Mouse (Mus musculus) embryo, embryonic 10.5 days (tissue): ENCODE measurements around the gene Tmem238l.

Experiments
- DNase-seq: peaks from one replicate; pipeline ENCODE4 v3.0.0-alpha.2; 2015; ENCODE audit warnings: low spot score

The Tmem238l gene

DNA sequence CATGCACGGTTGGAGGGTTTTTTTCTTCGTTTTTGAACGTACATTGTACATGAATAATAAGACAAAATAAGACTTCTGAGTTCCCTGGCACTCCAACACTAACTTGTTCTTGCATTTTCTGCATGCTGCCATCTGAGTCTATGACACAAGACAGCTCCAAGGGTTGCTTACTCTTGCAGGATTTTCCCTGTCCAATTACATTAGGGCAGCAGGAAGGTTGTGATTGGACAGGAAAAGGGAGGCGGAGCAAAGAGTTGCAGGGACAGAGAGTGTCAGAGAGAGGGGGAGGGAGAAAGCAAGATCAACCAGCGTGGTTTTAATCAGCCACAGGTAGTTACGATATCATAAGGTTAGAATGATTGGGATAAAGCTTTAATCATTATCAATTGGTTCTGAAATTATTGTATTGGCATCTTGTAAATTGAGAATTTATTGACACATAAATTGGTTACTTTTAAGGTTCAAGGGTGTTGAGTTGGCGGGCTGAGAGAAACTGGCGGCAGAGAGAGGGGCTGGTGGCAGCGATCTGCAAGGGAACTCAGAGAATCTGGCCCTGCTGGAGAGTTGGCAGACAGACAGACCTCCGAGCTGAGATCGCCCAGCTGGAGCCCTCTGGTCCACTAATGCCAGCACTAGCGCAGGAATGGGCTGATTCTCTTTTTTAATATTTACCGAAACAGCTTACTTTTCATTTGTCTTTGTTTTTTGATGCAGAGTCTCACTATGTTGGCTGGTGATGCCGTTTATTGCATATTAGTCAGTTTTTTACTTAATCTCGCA is 25.1 kb downstream of the Tmem238l start:
- no peak for DNase-seq

DNA sequence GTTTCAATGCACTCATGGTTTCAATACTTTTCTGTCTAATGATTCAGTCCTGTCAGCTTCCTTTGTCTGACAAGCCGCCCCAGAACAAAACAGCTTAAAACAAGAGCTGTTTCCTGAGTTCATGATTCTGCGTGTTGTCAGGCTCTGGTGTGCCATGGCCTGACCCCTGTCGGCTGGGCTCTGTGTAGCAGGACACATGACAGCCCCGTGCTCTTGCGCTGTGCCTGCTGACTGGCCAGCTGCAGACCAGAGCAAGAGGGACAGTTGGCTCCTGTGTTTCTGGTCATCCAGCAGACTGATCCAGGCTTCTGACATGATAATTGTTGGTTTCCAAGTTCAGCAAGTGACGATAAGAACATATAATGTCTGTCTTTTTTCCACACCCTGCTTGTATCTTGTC is 26.4 kb downstream of the Tmem238l start:
- peak; percentile 62 for DNase-seq

DNA sequence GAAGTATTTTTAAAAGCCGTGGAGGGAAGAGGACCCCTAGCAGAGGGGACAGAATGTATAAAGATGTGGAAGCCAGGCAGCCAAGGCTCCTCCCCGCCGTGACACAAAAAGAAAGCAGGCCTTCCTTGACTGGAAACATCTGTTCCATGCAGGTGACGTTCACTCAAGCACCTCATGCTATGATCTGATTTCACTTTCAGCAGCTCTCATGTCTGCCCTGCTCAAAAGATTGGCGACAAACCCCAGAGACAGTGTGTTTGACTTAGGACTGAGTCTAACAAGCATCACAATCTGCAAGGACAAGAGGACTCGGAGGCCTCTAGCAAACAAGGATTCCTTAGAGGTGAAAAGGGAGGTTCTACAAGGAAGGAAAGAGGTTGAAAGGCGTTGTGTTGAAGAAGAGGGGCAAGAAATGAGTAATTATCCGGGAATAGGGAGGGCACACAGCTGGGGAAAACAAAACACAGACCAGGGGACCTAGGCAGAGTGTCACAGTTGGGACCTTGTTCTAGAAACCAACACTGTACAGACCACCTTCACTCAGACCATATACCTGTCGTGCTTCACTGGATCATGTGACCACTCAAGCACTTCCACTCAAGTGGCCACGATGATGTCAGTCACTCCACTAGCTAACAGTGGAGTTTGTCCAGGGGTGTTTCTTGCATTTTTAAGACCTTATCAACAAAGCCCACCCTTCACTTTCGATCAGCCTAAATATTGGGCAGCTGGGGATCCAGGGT is 27.2 kb downstream of the Tmem238l start:
- DNase-seq: peak; percentile 33

DNA sequence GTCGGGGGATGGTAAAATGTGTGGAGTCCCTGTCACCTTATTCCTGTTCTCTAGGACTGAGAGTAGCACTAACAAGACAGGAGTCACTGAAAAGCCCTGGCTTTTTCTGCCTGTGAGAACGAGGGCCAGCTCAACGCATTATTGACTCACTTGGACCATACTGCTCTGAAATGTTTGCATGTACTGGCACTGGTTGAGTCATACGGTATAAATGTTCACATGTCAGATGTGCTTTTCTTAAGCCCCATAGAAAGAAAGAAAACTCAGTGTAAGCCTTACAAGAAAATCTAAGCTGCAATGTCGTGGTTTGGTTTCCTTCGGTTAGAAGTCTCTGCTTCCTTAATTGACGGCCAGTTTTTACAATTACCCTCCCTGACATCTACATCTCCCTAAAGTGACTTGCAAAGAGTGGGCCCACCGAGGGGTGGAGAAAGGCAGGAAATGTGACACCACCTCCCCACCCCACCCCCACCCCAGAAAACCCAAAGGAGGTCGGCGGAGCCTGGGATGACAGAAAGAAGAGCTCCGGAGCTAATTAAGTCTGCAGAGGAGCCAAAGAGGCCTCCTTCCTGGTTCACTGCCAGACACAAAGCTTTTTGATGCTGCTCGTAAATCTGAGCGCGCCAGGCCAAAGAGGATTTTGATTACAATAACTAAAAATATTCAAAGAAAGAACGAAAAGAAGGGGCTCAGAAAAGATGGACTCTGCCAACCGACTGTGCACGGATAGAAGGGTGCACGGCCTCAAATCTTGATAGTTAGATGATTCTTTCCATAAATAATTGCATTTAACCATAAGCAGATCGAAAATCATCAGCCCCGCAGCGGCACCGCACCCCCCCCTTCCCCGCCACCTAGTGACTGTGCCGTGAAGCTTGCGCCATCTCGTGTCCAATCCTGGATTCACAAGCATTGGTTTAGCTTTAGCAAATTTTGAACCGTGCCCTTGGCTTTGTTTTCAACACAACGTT is 28.0 kb downstream of the Tmem238l start:
- DNase-seq: peak; percentile 91

DNA sequence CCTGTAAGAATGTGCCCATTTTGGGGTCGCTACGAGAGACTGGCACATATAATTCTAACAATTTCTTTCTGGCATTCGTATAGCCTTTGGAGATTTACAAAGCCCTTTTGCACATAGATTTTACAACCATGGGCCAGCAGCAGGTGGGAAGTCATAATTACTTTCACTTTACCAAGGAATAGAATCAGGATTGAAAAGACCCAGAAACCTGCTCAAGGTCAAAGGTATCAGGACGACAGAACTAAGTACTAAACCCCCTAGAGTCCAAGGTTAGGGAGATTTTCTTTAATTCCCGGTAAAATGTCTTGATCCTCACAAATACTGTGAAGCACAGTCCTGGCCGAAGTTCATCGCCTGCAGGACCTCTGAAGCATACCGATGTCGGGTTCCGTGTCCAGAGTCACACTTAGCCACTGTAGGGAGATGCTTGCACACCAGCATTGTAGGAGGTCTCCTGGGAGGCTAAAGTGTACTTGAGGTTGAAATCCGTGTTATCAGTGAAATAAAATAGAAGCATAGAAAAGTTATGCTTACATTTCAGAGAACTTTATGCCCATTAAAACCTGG is 28.8 kb downstream of the Tmem238l start:
- DNase-seq: no peak

DNA sequence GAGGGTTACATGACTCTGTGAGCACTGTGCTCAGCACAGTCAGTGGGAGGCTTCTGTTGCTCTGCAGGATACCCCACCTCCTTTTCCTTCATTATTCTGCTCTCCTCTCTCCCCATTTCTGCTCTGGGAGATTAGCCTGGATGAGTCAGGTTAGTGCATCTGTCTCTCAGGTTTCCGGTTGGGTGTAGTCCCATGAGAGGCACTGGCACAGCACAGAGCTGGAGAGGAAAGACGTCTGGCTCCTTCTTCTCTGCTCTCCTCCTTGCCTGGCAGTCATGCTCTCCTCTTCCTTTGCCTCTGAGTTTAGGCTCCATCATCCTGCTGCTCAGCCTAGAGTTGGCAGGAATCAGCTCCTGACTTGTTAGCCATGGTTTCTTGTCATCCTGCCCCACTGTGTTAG is 35.7 kb downstream of the Tmem238l start:
- no peak for DNase-seq

DNA sequence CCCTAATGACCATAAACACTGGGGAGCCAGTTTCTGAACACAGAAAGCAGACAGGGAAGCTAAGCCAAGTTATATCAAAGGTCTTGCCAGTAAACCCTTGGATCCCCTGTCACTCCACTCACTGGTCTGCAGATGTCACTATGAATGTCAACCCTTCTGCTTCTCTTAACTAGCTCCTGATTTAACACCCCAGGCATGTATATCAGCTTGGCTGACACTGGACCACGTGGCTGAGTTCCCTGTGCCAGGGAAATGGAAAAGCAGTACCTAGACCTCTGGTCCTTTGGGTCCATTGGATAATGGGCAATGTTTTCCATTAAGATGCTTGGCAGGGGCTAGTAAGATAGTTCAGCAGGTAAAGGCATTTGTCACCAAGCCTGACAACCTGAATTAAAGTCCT is 37.2 kb downstream of the Tmem238l start:
- DNase-seq: no peak

DNA sequence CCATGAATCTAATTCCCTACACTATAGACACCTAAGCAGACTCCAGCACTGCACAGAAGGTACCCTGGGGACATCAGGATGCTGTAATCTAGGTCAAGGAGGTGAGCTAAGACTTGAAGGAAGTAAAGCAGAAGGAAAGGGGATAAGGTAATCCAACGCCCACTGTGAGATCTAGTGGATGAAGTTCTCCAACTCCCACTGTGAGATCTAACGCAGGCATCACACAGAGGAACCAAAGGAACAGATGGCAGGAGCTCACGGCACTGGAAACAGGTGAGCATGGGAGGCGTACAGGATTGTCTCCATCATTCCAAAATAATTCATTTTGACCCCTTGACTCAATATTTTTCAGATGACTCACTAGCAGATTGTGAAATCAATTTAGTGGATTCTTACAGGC is 40.0 kb downstream of the Tmem238l start:
- DNase-seq: no peak

DNA sequence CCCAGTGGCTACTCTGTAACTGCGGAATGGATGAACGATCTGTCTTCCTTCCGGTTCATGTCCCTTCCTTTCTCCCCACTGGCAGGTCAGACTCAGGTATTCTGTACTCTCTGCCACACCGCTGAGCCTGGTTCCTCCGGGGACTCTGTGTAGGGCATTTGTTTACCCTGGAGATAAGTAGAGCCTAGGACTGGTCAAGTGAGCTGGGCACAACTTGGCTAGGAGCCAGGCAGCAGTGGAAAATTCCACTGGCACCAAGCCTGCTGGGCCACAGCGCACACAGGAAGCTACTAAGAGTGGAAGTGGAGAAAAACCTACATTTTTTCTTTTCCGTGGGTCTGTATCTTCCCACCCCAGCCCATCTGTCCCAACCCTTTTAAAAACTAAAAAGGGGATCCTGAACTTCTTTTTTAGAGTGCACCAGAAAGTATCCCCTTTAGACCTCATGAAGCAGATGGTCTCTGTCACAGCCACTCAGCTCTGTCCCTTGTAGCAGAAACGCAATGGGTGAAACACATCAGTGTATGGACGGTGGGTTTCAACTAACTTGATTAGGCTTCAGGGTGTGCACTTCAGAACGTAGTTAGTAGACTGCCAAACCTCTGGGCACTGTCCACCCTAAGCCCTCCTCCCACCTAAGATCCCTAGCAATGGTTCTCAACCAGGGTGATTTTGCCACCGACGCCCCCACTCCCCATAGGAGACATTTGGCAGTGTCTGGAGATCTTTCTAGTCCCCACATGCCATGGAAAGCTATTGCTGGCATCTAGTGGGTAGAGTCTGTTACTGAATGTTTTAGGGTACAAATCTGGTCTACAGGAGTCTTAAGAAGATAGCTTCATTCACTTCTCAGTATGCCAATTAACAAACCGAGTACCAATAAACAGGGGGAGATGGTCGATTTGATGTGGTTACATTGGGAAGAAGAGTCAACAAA is 42.3 kb downstream of the Tmem238l start:
- no peak for DNase-seq

DNA sequence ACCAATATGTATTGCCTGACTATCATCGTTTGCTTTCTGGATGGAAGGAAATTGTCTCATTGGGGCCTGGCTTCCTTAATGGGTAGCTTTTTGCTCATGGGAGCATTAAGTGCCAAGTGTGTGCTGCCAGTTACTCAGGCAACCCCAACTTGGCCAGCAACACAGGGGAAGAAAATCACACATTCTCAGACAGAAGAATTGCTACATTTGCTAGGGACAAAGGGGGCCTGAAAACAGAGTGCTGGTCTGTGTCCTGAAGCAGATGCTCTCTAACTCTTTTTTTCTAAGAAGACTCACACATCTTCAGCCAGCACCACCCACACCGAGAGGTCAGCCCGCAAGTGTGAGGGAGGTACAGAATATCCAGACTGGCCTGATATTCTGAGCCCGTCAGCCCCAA is 44.2 kb downstream of the Tmem238l start:
- no peak for DNase-seq

DNA sequence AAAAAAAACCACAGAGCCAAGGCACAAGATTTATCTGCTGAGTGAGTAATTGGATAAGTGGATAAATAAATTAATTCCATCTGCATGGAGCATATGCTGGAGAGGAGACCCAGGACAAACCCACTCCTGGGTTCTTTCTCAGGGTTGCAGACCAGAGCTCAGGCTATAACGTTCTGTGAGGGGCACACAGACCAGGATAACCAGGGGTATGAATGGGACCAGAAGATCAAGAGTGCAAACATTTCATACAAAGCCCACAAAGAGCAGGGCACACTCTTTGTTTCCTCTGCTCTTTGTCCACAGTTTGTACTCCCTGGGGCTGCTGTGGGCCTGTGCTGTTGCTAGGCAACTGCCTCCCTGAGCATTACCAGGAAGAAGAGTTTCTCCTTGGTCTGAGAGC is 45.3 kb downstream of the Tmem238l start:
- peak; percentile 72 for DNase-seq

DNA sequence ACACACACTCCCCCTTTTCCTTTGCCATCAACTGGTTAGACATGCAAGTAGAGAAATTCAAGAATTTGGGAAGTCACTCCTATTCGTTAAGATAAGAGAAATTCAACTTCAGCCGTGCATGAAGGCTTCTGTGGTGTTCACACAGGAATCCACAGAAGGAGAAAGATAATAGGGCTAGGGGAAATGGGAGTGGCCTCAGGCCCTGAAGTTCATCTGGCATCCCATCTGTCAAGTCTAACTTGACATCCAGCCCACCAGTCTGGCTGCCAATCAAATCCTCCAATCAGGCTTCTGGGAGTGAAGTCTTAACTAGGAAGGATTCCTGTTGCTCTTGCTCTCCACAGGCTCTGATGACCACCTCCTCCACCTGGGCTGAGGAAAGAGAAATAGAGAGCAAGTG is 46.5 kb downstream of the Tmem238l start:
- no peak for DNase-seq

DNA sequence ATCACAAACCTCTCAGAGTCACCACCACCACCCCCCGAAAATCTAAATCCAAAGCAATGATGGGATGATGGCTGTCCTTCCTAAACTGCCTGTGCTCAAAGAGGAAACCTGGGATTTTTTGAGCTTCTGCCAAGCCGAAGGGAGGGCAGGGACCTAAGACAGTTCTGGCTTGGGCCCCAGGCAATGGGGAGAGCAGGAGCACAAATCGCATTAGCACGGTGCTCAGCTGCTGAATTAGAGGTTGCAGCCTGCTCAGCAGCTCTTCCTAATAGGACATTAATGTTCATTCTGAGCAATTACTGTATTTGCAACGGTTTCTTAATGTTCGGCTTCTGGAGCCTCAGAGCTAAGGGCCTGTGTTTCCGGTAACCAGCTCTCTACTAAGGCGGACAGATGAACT is 51.5 kb downstream of the Tmem238l start:
- no peak for DNase-seq

DNA sequence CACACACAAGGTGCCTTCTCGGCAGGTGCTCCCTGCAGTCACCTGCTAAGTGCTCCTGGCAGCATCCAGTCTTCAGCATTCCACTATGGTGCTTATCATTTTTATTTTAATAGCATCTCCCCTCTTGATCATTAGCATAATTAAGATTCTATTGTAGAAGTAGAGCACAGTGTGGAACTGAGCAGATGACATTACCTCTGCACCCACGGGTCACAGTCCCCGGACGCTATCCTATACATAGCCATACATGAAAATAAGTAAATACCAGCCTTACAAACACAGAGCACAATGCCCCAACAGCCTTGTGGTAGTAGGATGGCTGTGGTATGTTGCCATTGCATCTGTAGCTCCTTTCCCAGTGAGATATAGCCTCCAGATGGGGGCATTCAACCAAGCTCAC is 52.1 kb downstream of the Tmem238l start:
- DNase-seq: no peak

DNA sequence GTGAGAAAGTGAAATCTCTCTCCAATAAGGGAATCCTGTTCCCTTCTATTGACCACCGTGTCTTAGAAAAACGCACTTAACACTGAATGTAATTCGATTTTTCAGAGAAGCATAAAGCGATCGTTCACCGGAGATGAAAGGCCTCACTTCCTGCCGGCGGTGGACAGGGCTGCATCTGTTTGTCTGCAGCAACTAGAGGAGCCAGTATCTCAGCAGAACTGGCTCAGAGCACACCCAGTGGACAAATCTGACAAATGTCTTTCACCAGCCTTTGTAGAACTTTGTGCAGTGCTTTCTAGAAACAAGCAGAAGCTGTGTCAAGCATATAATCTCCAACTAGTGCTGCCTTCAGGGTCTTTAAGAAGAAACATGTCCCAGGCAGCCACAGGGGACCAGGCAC is 54.0 kb downstream of the Tmem238l start:
- peak; percentile 66 for DNase-seq

DNA sequence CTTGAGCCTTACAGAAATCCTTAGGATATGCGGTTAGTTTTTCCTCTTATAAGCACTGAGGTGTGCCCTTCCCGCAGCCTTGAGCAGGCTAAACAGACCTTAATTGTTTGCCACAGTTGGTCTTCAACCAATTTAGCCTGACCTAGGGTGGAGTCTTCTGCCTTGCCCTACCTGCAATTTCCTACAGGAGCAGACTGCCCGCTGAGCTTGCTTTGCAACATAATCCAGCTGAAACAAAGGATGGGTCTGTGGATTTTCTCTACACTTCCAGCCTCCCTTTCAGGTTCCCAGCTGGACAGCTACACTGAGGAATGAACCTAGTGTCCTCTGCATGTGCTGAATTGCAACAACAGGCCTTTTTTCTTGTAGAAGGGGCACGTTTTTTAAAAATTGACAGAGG is 55.2 kb downstream of the Tmem238l start:
- DNase-seq: no peak
